Mouse (Mus musculus) E14TG2a.4 (cell line): ENCODE results near the gene Plcxd3.

Experiments
- CTCF ChIP-seq: conservative IDR thresholded peaks from 2 replicates; pipeline ENCODE4 v1.5.1; 2014; ENCODE audit warnings: low read length
- NANOG ChIP-seq: IDR thresholded peaks from 2 replicates; pipeline ENCODE4 v1.6.1; 2014; ENCODE audit warnings: borderline replicate concordance, low read length, mixed read lengths

DNA sequence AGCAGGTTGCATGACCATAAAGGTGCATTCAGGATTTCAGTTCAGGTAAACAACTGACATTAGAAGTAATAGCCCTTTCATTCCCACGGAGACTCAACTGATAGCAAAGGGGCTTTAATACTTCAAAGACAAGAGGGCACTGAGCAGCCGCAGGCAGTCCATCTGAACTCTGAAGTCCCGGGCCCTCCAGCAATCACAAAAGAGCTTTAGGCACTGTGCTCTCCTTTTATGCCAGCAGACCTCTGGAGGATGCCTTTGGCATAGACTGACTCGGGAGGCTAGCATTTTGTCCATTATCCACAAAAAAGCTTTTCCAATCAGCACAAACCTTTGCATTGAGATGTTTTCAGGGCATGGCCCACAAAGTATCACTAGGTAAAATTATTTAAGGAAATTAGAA lies 33.7 kb upstream of the Plcxd3 start:
- TF ChIP-seq CTCF, result no peak
- TF ChIP-seq NANOG, result no peak
